Mouse (Mus musculus) G1E (cell line): ENCODE measurements around the gene 4930539E08Rik.
A peak's percentile ranks its signal among the peaks of the same experiment; 100 is the strongest.

Experiments
- CTCF ChIP-seq: IDR thresholded peaks from 2 replicates; pipeline ENCODE4 v1.5.1; 2012; ENCODE audit warnings: low read depth, low read length, inconsistent platforms, mixed read lengths
- GATA1 ChIP-seq: IDR thresholded peaks from 2 replicates; pipeline ENCODE4 v1.6.1; 2012; ENCODE audit warnings: borderline replicate concordance, low read length, inconsistent platforms, mixed read lengths
- GATA2 ChIP-seq: IDR thresholded peaks from 2 replicates; pipeline ENCODE4 v1.6.1; 2012; ENCODE audit warnings: low read depth, low read length, inconsistent platforms, borderline replicate concordance
- TAL1 ChIP-seq: conservative IDR thresholded peaks from 2 replicates; pipeline ENCODE4 v1.6.1; 2012; ENCODE audit warnings: low read depth, low read length, inconsistent platforms, mixed read lengths

- peak; percentile 60 for TF ChIP-seq CTCF
- no peak for TF ChIP-seq TAL1
- no peak for TF ChIP-seq GATA1
- TF ChIP-seq GATA2, result no peak
These were observed 59.8 kb downstream of the 4930539E08Rik start for GRCm38 (mm10) chr17:28855166-28855885.
